Mouse (Mus musculus): ENCODE results near the gene Ptbp2.

GRCm38 (mm10) chr3:119701467-119701866 lies 82.8 kb downstream of the Ptbp2 start:
- TF ChIP-seq CTCF (IDR thresholded peaks at IDR 0.05; ENCODE audit: borderline replicate concordance, extremely low read depth, insufficient read depth, insufficient read length) (no peak), POLR2A (IDR thresholded peaks at IDR 0.05; ENCODE audit: borderline replicate concordance, extremely low read depth, insufficient read depth, insufficient read length, poor library complexity, severe bottlenecking) (no peak)
